Mouse (Mus musculus) B cell, adult 2 months (primary cell): ENCODE results near the gene Hist1h3g.
"Not testable (repeated sequence)": the region's sequence is repeated elsewhere in the genome, so short reads cannot be mapped to it uniquely, and the experiment has no call there.

Experiments
- DNase-seq, 2 experiments: peaks; one replicate each; pipeline ENCODE4 v3.0.0; 2022

The Hist1h3g gene

GRCm38 (mm10) chr13:23560699-23561098 lies 25.5 kb downstream of the Hist1h3g start:
- not testable (repeated sequence) for DNase-seq

GRCm38 (mm10) chr13:23561531-23561882 lies 26.3 kb downstream of the Hist1h3g start:
- DNase-seq, result not testable (repeated sequence)

GRCm38 (mm10) chr13:23561883-23562659 lies 26.8 kb downstream of the Hist1h3g start, which contains the start of gene Hist1h3e:
TSS of gene Hist1h3e (minus strand) at chr13:23562369.
- DNase-seq, result peak; percentile 93

GRCm38 (mm10) chr13:23562699-23563462 lies 27.7 kb downstream of the Hist1h3g start:
- DNase-seq, result peak; percentile 62 to 63

GRCm38 (mm10) chr13:23564482-23564881 lies 29.3 kb downstream of the Hist1h3g start:
- no peak for DNase-seq

- not testable (repeated sequence) for DNase-seq
Observed at GRCm38 (mm10) chr13:23570261-23571021, 35.2 kb downstream of the Hist1h3g start.

GRCm38 (mm10) chr13:23571022-23571503 lies 35.8 kb downstream of the Hist1h3g start, which contains the start of the genes Hist1h2ae and Hist1h2bg:
TSS of gene Hist1h2ae (minus strand) at chr13:23571220.
TSS of gene Hist1h2bg (plus strand) at chr13:23571396.
- DNase-seq, result peak; percentile 76 to 82

- DNase-seq, result peak in 1 of 2 experiments; percentile 47
Observed at GRCm38 (mm10) chr13:23571504-23572217, 36.4 kb downstream of the Hist1h3g start.

GRCm38 (mm10) chr13:23572218-23573033 lies 37.2 kb downstream of the Hist1h3g start:
- no peak for DNase-seq

GRCm38 (mm10) chr13:23573034-23573897 lies 38.0 kb downstream of the Hist1h3g start:
- peak; percentile 35 to 42 for DNase-seq

GRCm38 (mm10) chr13:23573898-23574524 lies 38.8 kb downstream of the Hist1h3g start, which contains the start of the genes Hist1h2bf and Hist1h2ad:
TSS of gene Hist1h2bf (minus strand) at chr13:23574196.
TSS of gene Hist1h2ad (plus strand) at chr13:23574381.
- DNase-seq, result peak; percentile 86 to 88

GRCm38 (mm10) chr13:23574546-23575170 lies 39.4 kb downstream of the Hist1h3g start:
- DNase-seq, result peak; percentile 51 to 54

- peak; percentile 74 to 77 for DNase-seq
Observed at GRCm38 (mm10) chr13:23575271-23575851, 40.1 kb downstream of the Hist1h3g start, which contains the start of gene Hist1h3d. TSS of gene Hist1h3d (plus strand) at chr13:23575763.

GRCm38 (mm10) chr13:23575864-23576313 lies 40.7 kb downstream of the Hist1h3g start:
- peak in 1 of 2 experiments; percentile 38 for DNase-seq

GRCm38 (mm10) chr13:23576351-23576881 lies 41.2 kb downstream of the Hist1h3g start:
- DNase-seq, result no peak

- no peak for DNase-seq
Observed at GRCm38 (mm10) chr13:23576906-23577639, 41.9 kb downstream of the Hist1h3g start.

GRCm38 (mm10) chr13:23577835-23578234 lies 42.6 kb downstream of the Hist1h3g start:
- DNase-seq, result no peak
